In the genomic region with DNA sequence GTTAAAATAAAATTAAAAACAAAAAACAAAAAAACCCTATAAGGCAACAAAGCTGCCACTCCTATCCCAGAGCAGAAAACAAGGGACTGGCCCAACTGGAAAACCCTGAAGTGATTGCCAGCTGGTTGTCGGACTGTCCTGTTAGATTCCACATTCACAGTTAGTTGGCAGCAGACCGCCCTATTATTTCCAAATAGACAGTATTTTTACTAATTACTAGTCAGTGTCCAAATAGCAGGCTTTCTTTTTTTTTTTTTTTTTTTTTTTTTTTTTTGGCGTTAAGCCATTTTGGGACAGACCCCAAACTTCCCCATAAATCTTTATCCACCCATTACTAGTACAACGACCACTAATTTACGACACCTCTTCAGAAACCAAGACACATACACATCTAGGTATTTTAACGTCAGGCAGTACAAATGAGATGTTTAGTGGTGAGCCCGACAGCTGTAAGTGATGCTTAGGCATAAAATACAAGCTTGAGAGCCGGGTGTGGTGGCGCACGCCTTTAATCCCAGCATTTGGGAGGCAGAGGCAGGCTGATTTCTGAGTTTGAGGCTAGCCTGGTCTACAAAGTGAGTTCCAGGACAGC, we compare ENCODE assay signal across 1 mouse cellular context.
A peak's percentile ranks its signal among the peaks of the same experiment; 100 is the strongest.
TF ChIP-seq lines count a peak whose summit lies in the region.

No protein-coding gene starts in this region.

TF ChIP-seq in MEL, 35 proteins besides CTCF, POLR2A, EP300 and RAD21 (continued from another document):
- TF ChIP-seq TCF12 (IDR thresholded peaks at IDR 0.05; ENCODE audit: low read depth, low read length), result no peak
- TF ChIP-seq ZNF384 (IDR thresholded peaks at IDR 0.05; ENCODE audit: low read depth, low read length), result peak; percentile 86
